Mouse (Mus musculus) heart, postnatal 25 days (tissue): Measurements from ENCODE around the gene Pdlim4. TPM values are rescaled to one million over a fixed set of nuclear protein-coding genes. Genes with fewer than 3 reads are reported as not detected.

Experiments used
- DNase-seq: peaks from one replicate; pipeline ENCODE4 v3.0.0; 2022; ENCODE audit warnings: low spot score
- intact Hi-C: fragments of 180-260 bp; cut with DNase I; formaldehyde crosslinking; loops from one replicate; pipeline ENCODE4 v1.15.1; 2025
- total RNA-seq, 2 experiments: library from RNA; stranded (reverse); gene quantifications; 2 replicates each; pipeline ENCODE4 v1.2.3; 2021

The Pdlim4 gene
- 10 to 100 TPM; 34.4 to 42.1 TPM for total RNA-seq

DNA sequence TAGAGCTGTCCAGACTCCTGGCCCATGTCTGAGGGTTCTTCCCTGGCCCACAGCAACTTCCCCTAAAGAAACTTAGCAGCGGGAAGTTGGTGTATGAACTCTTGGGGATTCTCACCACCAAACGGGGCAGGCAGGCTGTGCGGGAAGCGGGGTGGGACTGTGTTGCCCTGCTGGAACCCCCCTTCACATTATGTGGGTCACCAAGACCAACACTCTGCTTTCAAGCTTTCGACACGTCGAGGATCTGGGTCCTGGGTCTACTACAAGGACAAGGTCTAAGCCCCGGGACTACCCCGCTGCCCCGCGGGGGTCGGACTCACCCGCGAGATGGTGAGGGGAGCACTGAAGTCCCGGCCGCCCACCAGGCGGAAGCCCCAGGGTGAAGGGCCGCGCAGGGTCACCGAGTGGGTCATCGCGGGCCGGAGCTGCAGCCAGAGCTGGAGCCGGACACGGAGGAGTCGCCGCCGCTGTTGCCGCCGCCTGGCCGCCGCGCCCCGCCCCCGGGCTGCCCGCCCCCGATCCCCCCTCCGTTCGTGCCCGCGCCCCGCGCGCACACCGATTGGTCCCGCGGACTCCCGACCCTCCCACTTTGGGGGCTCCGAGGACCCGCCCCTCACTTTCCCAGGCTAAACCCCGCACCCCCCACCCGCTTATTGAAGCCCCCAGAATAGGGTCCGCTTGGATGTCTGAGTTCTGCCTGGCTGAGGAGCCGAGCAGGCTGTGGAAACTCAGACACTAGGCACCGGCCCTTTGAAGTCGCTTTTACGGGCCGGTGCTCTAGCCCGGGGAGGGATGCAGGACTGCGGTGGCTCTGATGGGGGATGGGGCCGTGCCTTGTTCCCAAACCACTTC is at the start of gene Pdlim4:
Gene Pdlim4, minus strand, starts transcription at position 495 of the 852 bp plus-strand sequence.
- intact Hi-C loops: no loop called here
- DNase-seq: no peak

DNA sequence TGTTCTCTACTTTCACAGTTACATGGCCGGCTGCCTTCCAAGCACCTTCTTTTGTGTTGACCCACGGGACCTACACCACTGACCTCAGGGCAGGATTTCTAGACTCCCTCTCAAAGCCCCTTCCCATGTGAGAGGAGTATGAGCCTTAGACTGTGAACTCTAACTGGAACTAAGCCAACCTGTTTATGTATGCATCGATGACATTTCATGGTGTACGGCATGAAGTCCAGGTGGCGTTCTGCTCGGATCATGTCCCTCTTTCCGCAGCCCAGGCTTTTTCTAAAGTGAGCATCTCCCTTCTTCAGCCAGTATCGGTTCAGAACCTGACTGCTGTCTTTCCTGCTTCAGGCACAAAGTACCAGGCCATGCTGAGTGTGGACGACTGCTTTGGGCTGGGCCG is 48.3 kb upstream of the Pdlim4 start:
- intact Hi-C loops: no loop called here
- no peak for DNase-seq

DNA sequence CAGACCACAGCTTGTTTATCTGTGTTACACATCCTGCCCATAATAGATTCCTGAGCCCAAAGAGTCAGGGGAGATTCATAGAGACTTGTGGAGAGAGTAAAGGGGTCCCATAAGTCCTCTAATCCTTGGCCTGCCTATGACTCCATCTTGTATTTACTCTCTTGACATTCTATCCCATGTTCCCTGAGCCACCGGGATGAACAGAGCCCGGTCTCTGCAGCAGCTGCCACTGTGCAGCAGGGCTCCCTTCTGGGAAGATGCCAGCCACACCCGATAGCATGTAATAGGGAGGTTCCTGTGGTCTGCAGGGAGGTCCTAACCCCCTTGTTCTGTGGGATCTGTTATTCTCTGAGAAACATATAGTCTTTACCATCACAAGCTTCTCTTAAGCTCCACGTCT is 47.6 kb upstream of the Pdlim4 start:
- intact Hi-C loops: no loop called here
- no peak for DNase-seq

DNA sequence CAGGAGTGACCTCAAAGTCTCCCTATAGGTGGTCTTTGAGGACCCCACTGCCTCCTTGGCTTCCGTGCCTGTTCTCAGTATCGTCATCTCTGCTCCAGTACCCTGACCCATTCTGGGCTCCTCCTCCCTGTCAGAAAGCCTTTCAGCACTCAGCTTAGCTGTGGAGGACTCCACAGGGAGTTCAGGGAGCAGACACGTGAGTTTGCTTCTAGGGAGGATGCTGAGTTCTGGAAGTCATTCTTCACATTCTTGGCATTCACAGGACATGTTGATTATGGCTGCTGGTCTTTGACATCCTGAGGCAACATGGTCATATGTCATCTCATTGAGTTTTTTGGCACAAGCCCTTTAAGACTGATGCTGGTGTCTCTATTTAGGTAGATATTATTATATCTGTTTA is 47.1 kb upstream of the Pdlim4 start:
- DNase-seq: no peak
- intact Hi-C loops: no loop called here

DNA sequence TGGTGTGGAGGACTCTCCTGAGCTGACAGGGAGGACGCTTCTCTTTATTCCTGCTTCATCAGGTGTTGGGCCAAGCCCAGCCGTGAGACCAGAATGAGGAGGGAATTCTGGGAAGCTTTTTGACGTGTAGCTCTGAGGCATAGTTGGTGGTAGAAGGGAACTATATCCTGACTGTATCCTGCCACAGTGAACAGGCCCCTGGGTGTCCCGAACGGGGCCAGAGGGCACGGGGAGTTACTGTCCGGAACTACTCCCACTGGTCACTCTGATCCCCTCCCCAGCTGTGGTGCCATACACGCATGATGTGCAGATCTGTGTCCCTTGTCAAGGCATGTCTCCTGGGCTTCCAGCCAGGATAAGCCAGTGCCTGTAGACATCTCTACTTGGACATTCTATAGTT is 46.5 kb upstream of the Pdlim4 start:
- no peak for DNase-seq
- intact Hi-C loops: no loop called here

DNA sequence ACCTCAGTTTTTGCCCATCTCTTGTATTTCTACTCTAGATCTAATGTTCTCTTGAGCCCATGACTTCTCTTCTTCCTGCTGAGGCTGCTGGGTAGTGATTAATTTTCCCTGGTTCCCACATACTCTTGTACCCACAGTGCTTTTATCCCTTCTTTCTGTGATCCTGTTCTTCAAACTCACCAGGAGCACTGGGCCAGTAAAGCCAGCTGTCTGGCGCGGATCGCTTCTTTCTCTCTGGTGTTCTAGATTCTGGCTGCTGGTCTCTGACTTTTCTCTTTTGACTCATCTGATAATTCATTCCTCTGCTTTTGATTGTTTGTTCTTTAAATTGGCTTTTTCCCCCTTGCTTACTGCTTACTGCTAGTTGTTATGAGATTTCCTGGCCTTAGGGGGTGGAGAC is 45.9 kb upstream of the Pdlim4 start:
- intact Hi-C loops: no loop called here
- DNase-seq: no peak

DNA sequence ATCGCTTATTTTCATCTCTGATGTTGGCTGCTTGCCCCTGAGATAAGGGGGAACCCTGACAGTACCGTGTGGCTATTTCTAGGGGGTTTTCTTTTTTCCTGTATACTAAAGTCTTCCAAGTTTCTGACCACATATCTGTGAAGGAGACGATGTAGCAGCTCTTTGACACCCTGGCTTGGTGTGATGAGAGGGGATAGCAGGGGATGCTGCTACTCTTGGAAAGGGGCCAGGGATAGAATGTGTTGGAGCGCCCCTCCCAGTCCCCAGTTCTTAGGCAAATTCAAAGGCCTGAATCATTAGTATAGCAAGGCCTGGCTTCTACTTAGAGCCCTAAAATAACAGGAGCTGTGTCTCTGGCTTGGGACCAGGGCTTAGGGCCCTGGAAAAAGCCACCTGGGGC is 44.5 kb upstream of the Pdlim4 start:
- intact Hi-C loops: no loop called here
- DNase-seq: no peak

DNA sequence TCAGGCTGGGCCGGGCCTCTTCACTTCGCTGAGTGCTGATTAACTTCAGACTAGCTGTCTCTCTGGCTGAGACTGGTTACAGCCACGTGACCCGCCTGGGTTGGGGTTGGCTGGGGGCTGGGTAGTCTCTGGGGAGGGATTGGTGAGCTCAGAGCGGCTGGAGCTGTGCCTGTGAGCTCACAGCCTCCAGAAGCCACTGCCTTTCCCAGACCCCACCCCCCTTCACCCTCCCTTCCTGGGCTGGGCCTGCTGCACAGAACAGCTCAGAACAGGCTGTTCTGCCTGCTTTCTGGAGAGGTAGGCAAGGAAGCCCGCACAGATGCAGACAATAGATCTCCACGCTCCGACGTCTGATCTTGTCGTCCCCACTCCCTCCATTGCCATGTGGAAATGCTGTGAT is 44.1 kb upstream of the Pdlim4 start:
- DNase-seq: peak; percentile 97
- intact Hi-C loops: no loop called here

DNA sequence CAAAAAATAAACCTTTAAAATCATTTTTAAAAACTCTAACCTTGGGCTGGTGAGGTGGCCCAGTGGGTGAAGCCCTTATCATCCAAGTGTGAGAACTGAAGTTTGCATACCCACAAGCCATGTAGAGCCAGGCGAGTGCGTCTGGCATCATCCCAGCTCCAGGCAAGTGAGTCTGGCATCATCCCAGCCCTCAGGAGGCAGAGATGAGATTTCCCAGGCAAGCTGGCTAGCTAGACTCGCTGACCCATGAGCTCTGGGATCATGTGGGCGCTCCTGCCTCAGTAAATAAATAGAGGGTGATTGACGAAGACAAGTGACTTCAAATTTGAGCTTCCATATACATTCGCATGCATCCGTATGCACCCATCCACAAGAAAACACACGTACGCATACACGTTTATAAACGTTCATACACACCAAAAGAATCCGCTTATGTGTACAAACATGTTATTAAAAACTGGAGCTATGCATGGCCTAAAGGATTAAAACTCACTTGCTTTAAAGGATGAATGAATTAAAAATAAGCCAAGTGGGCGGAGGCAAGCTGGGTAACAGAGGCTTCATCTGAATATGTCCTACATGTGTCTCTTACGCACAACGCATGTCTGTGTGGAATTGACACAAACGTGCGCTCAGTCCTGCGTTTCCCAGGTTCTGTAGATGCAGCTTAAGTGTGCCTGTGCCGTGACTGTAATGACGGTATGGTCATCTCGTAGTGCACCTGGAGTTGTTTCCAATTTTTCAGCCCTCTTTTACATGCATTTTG is 43.3 kb upstream of the Pdlim4 start:
- intact Hi-C loops: no loop called here
- DNase-seq: peak; percentile 34

DNA sequence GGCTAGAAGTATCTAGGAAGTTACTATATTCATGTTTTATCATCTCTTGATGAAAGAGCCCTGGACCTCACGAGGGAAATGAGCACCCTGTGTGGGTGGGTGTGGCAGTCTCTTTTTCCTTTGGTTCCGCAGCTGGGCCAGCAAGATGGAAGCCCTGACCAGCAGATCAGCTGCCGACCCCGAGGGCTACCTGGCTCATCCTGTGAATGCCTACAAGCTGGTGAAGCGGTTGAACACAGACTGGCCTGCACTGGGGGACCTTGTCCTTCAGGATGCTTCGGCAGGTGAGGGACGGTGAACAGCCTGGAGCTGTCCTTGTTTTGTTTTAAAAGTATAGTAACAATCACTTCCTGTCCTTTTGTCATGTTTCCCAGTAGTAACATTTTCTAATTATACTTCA is 42.5 kb upstream of the Pdlim4 start:
- intact Hi-C loops: no loop called here
- DNase-seq: no peak

DNA sequence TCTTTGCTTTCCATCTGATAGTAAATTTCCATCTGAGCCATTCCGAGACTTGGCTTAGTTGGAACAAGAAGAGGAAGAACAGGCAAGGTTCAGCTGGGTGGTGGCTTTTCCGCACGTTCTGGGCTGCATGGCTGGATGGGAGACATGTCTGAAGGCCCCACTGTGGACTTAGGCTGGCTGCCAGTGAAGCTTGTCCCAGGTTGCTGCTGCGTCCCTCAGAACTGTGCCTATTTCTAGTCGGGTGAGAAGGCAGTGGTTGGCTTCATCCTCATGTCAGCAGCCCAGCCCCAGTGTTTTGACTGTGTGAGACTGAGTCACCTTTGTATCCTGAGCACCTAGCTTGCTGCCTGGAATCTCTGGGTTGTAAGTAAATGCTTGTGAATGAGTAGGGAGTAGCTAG is 40.1 kb upstream of the Pdlim4 start:
- intact Hi-C loops: no loop called here
- DNase-seq: peak; percentile 57

DNA sequence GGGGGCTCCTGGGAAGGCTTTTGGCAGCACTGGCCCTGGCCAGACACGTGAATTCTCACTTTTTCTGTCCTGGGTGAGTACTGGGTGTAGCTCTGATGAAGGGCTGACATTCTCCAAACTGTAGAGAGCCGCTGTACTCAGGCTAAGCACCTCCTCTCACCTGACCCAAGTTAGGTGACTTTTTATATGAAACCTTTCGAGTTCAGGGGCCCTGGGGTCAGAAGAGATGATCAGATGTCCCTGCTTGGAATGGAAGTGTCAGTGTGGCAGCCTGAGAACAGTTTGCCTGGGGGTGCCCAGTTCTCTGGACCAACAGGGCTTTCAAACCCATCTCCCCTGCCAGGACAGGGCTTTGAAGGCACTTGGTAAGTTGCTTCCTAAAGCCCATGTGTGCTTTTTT is 39.3 kb upstream of the Pdlim4 start:
- no peak for DNase-seq
- intact Hi-C loops: no loop called here

DNA sequence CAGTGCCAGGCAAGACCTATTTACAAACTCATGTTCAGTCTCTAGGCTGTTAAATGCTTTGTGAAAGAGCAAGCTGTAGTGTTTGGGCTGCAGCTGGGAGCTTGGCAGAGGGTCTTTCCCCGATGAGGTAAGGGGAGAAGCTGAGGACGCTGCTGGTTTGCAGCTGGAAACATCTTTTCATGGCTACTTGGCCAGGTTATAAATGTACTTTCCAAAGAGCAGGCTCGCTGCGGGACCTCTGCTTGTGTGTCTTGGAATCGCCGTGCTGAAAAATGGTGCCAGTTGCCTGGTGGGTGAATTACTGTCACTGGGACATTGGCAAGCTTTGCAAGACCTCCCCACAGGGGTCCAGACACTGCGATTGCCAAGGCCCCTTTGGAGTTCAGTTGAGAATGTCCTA is 38.4 kb upstream of the Pdlim4 start:
- DNase-seq: peak; percentile 43
- intact Hi-C loops: no loop called here

DNA sequence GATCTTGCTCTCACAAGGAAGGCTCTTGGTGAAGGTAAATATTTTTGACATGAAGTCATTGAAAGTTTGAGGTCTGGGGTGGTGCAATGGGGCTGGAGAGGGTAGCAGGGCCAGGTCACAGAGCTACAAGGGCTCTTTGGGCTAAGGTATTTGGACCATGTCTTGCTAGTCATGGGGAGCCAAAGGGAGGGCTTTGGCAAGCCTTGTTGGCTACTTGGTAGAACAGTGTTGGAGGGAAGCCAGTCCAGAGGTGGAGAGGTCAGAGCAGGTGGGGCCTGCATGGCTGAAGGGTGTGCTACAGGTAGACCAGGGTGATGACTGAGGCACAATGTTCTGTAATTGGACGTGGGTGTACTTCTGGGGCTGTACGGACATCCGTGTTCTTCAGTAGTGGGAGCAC is 37.9 kb upstream of the Pdlim4 start:
- DNase-seq: no peak
- intact Hi-C loops: no loop called here

DNA sequence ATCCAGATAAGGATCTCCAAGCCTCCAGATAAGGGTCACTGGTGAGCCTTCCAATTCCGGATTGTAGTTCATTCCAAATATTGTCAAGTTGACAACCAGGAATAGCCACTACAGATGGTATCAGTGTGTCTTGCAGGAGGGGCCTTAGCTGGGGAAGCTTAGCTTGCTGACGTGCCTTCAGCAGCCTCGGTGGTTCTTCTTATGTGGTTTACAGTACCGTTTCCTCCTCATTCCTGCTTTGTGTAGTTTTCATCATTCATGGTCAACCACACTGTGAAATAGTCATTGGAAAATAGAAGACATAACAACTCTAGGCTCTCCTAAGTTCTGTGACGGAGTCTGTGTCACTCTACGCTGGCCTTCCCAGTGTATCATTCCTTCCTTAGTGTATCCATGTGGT is 36.2 kb upstream of the Pdlim4 start:
- no peak for DNase-seq
- intact Hi-C loops: no loop called here

DNA sequence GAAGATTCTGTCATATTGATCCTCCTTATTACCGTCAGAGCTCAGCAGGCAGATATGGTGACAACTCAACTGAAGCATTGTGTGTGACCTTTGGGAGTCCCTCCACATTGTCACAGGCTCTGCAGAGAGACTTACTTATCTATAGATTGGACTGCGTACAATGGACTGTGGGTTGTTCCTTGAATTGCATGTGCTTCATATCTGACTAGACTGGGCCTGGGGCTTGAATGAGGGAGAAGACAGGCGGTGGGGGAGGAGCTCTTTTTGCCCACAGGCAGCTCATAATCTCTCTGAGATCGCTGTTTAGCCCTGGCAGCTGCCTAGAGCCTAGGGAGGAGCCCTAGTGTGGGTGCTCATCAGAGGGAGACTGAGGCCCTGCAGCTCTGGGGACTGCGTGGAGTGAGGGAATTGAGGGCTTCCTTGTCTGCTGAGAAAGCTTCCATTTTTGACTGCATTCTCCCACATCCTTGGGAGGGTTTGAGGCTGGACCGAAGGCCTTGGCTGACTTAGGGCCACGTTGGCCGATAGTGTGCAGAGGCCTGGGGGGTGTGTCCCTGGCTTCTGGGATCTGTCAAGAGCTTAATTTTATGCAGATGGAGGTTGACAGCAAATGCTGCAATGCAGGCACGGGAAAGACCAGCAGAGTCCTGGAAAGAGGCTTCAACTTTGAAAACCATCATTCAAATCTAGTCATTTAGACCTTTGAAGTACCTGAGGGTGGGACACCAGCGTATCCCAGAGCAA is 34.1 kb upstream of the Pdlim4 start:
- DNase-seq: peak; percentile 35
- intact Hi-C loops: no loop called here

DNA sequence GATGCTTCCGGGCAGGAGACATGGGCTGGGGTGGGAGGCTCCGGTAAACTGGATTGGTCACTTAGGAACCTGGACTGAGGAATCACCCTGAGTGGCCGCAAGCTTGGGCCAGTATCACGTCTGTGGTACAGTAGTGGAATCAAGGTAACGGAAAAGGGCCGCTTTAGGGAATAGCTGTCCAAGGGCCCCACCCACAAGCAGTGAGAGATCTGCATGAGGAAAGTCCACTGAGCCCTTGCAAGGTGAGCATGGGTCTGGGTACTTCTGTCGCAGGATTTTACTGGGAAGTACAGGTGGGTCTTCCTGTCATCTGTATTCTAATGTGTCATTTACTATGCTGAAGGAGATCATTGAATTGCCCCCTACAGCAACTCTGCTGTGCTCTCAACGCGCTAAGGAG is 32.9 kb upstream of the Pdlim4 start:
- intact Hi-C loops: no loop called here
- no peak for DNase-seq

DNA sequence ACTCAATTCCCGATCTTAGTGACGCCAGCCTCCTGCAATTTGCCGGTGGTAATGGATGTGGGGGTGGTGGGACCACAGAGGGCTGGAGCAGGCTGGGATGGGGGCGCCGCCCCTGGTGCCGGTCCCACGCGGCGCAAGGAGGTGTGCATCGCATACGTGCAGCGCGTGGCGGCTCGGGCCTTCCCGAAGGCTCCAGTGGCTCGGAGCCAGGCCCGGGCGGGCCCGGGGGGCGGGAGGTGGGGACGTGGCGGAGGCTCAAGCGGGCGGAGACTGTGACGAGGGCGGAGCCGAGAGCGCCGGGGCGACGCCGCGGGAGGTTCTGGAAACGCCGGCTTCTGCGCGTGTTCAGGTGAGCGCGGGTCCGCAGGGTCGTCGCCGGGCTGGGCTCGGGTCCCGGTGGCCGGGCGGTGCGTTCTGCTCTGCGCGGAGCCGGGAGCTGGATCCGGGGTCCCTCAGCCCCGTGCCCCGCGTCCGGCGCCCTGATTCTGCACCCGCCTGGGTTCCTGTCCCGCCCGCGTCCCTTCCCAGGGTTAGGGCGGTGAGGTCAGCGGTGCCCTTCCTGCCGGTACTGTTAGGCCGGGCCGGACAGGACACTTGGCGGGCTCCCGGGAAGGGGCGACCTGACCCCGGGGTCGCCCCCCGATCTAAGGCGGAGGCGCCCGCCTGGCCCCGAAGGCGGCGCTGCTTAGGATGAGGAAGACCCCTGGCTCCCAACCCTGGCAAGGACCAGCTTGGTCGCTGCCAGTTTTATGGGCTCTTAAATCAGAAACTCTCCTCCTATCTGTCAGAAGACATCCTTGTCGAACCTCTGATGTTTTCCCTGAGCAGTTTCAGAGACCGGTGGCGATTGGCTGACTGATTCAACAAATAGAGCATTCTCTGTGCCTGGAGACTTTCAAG is 32.1 kb upstream of the Pdlim4 start:
- peak; percentile 59 for DNase-seq
- intact Hi-C loops: no loop called here

DNA sequence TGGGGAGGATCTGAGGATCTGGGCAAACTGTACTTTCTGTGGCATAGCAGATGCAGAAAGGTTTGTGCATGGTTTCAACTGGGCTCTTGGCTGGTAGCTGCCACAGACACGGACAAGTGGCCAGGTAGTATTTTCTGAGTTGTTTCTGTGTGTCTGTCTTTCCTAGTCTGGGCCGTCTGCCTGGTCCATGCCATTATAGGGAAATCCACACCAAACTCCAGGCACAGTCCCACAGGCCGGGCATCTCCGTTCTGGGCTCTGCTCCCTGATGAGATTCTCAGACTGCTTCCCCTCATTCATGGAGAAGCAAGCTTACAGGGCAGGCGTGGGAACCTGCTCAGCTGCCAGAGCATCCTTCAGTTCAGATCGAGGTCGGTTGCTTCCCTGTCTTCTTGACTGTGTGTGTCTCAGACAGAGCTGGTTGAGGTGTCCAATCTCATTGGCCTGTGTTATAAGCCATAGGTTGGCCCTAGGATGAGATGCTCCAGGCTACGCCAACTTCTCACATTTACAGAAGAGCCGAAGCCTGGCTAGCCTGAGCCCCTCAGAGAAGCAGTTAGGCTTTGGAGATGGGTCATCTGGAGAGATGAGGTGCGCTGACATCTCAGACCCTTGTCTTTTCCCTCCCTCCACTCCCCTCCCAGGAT is 31.4 kb upstream of the Pdlim4 start, which contains the start of gene P4ha2:
Gene P4ha2, plus strand, starts transcription at position 51 of the 647 bp plus-strand sequence.
- intact Hi-C loops: no loop called here
- no peak for DNase-seq
